Comparison of ENCODE assay signal across 9 mouse cellular contexts in genomic region chr7:44824872-44825271, GRCm38 (mm10). TPM values are rescaled to one million over a fixed set of nuclear protein-coding genes. Genes with fewer than 3 reads are reported as not detected.
A peak's percentile ranks its signal among the peaks of the same experiment; 100 is the strongest.
DNase-seq lines count a peak whose midpoint lies in the region; ATAC-seq and TF ChIP-seq lines count a peak whose summit lies in the region.
"Had no signal": no experiment of that assay in that cellular context is flagged by ENCODE, and none has a peak within 500 bp of the region (broad histone marks: within the 10 kb centered on the region; RNA-seq: fewer than 3 reads in every experiment).

No protein-coding gene starts in this region.

- no peaks in the 10 kb centered on the region for H3K27me3 ChIP-seq in E14TG2a.4 (ENCODE audit: insufficient read depth, low read length)
- no peaks in the 10 kb centered on the region for H3K27me3 ChIP-seq in heart, embryonic 16.5 days (ENCODE audit: control insufficient read depth, insufficient read depth, low read length)
- H3K27me3 ChIP-seq in lung, embryonic 16.5 days (ENCODE audit: control insufficient read depth, insufficient read depth, low read depth, low read length): no peaks in the 10 kb centered on the region
- H3K27me3 ChIP-seq: heart, embryonic 15.5 days had no signal

- H3K9ac ChIP-seq in heart, embryonic 16.5 days (ENCODE audit: low read length): no peak overlapping the region
- H3K9ac ChIP-seq in lung, embryonic 16.5 days (ENCODE audit: low read length): no peak overlapping the region
- H3K9ac ChIP-seq: heart, embryonic 15.5 days had no signal

- H3K4me3 ChIP-seq in E14TG2a.4 (replicated peaks; ENCODE audit: low read length): peak overlapping the region; percentile 27; the same call in 1 of the 2 replicates
- H3K4me3 ChIP-seq in heart, embryonic 16.5 days (ENCODE audit: low read length): no peak overlapping the region
- no peak overlapping the region for H3K4me3 ChIP-seq in lung, embryonic 16.5 days (ENCODE audit: low read length)
- H3K4me3 ChIP-seq: heart, embryonic 15.5 days had no signal

- no peak overlapping the region for H3K27ac ChIP-seq in heart, embryonic 16.5 days (ENCODE audit: low read length)
- no peak overlapping the region for H3K27ac ChIP-seq in lung, embryonic 16.5 days (ENCODE audit: low read length)
- H3K27ac ChIP-seq: heart, embryonic 15.5 days had no signal

- peak; percentile 67 for TF ChIP-seq CTCF in E14TG2a.4 (conservative IDR thresholded peaks at IDR 0.05; ENCODE audit: low read length)

- H3K36me3 ChIP-seq in E14TG2a.4 (ENCODE audit: insufficient read depth, low read length): peaks cover 90% of the 10 kb centered on the region
- peaks cover 14% of the 10 kb centered on the region for H3K36me3 ChIP-seq in heart, embryonic 16.5 days (ENCODE audit: control insufficient read depth, insufficient read depth)
- peaks cover 13% of the 10 kb centered on the region for H3K36me3 ChIP-seq in lung, embryonic 16.5 days (ENCODE audit: control insufficient read depth, insufficient read depth, low read length)

- 17% methylated on average over 3 of the region's 3 CpGs for WGBS in heart, embryonic 16.5 days
- WGBS in lung, embryonic 16.5 days: 16% methylated on average over 3 of the region's 3 CpGs

- peak; percentile 89 for DNase-seq in adrenal gland, postnatal 14 days
- DNase-seq in embryo, embryonic 9.5 days (ENCODE audit: extremely low spot score): peak; percentile 61
- peak; percentile 89 for DNase-seq in kidney, postnatal 4 days
- DNase-seq in retina, embryonic 14.5 days (ENCODE audit: low spot score): peak; percentile 85
- DNase-seq in thymus, postnatal 14 days: peak; percentile 86

- H3K9me3 ChIP-seq in E14TG2a.4 (ENCODE audit: low read length): no peaks in the 10 kb centered on the region
- H3K9me3 ChIP-seq in heart, embryonic 16.5 days (replicated peaks; ENCODE audit: control insufficient read depth, low read length): no peaks in the 10 kb centered on the region
- H3K9me3 ChIP-seq in lung, embryonic 16.5 days (ENCODE audit: control insufficient read depth, low read length): no peaks in the 10 kb centered on the region
- H3K9me3 ChIP-seq: heart, embryonic 15.5 days had no signal

- no peak overlapping the region for H3K4me2 ChIP-seq in heart, embryonic 16.5 days (ENCODE audit: low read depth, low read length)
- no peak overlapping the region for H3K4me2 ChIP-seq in lung, embryonic 16.5 days (ENCODE audit: low read depth, low read length)
- H3K4me2 ChIP-seq: heart, embryonic 15.5 days had no signal

- ATAC-seq in heart, embryonic 16.5 days (replicated peaks; ENCODE audit: extremely low read depth, insufficient read depth, low FRiP score): 0 out of 2 replicates have a peak, but pooled peaks have one; percentile 30
- ATAC-seq in lung, embryonic 16.5 days (ENCODE audit: low read depth): peak; percentile 46; the same call in 1 of the 2 replicates

- H3K4me1 ChIP-seq in E14TG2a.4 (replicated peaks; ENCODE audit: low read depth, low read length): peaks cover 97% of the 10 kb centered on the region
- H3K4me1 ChIP-seq in heart, embryonic 16.5 days (ENCODE audit: control insufficient read depth, insufficient read depth, low read length): peaks cover 40% of the 10 kb centered on the region
- H3K4me1 ChIP-seq in lung, embryonic 16.5 days (replicated peaks; ENCODE audit: control insufficient read depth, insufficient read depth, low read length): peaks cover 13% of the 10 kb centered on the region

RNA-seq across cellular contexts. Expression of gene Atf5, which starts 8.4 kb away (rescaled TPM):
- 147 and 165 TPM in 2 replicates for total RNA-seq in adrenal gland, postnatal 14 days (2021)
- polyA plus RNA-seq in heart, embryonic 16.5 days (2015; fragmentation: Nextera tagmentation; extraction: Ambion mirVana): 2.3 and 2.4 TPM in 2 replicates
- 3.3 and 3.5 TPM in 2 replicates for polyA plus RNA-seq in lung, embryonic 16.5 days (2015; fragmentation: Nextera tagmentation; extraction: Ambion mirVana)

RNA-seq across cellular contexts. Expression of gene Il4i1, which starts 8.7 kb away (rescaled TPM):
- total RNA-seq in adrenal gland, postnatal 14 days (2021): 2.0 and 13.8 TPM in 2 replicates
- polyA plus RNA-seq in heart, embryonic 16.5 days (2015; fragmentation: Nextera tagmentation; extraction: Ambion mirVana): 2.4 and 4.6 TPM in 2 replicates
- 1.4 and 1.7 TPM in 2 replicates for polyA plus RNA-seq in lung, embryonic 16.5 days (2015; fragmentation: Nextera tagmentation; extraction: Ambion mirVana)

RNA-seq across cellular contexts. Expression of gene Nup62, which starts 9.0 kb away (rescaled TPM):
- total RNA-seq in adrenal gland, postnatal 14 days (2021): 45.7 and 59.1 TPM in 2 replicates
- 79.2 and 81.5 TPM in 2 replicates for polyA plus RNA-seq in heart, embryonic 16.5 days (2015; fragmentation: Nextera tagmentation; extraction: Ambion mirVana)
- 88.6 and 98.6 TPM in 2 replicates for polyA plus RNA-seq in lung, embryonic 16.5 days (2015; fragmentation: Nextera tagmentation; extraction: Ambion mirVana)

RNA-seq across cellular contexts. Expression of gene Akt1s1, which starts 23.9 kb away (rescaled TPM):
- 90.6 and 104 TPM in 2 replicates for total RNA-seq in adrenal gland, postnatal 14 days (2021)
- polyA plus RNA-seq in heart, embryonic 16.5 days (2015; fragmentation: Nextera tagmentation; extraction: Ambion mirVana): 103 and 104 TPM in 2 replicates
- polyA plus RNA-seq in lung, embryonic 16.5 days (2015; fragmentation: Nextera tagmentation; extraction: Ambion mirVana): 92.3 and 95.6 TPM in 2 replicates

RNA-seq across cellular contexts. Expression of gene Tbc1d17, which starts 24.0 kb away (rescaled TPM):
- total RNA-seq in adrenal gland, postnatal 14 days (2021): 58.8 and 66.1 TPM in 2 replicates
- 60.5 and 62.3 TPM in 2 replicates for polyA plus RNA-seq in heart, embryonic 16.5 days (2015; fragmentation: Nextera tagmentation; extraction: Ambion mirVana)
- polyA plus RNA-seq in lung, embryonic 16.5 days (2015; fragmentation: Nextera tagmentation; extraction: Ambion mirVana): 83.7 and 84.4 TPM in 2 replicates
